Mouse (Mus musculus) testis, postnatal 10 days (tissue): Measurements from ENCODE around the gene Olfr885.

Source experiments
- DNase-seq: peaks from one replicate; pipeline ENCODE4 v3.0.0; 2021; ENCODE audit warnings: low spot score

Gene Olfr885

DNA sequence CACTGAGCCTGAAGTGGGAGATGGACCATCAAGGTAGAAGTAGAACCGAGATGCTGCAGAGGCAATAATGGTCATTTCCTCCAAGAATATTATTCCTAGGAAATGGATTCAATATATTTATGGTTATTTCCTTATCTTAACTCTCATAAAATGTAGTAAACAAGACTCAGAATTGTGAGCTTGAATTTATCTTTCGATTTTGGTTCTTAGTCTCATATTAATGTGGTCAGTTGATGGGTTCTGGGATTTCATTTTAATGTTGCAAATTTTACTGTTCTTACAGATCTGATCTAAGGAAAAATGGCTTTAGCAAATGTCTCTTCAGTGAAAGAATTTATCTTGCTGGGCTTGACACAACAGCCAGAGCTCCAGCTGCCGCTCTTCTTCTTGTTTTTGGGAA is at the start of gene Olfr885:
Gene Olfr885, plus strand, starts transcription at position 301 of the 400 bp plus-strand sequence.
- DNase-seq = no peak

- DNase-seq = no peak
Measured at GRCm38 (mm10) chr9:38025508-38025907, 35.6 kb upstream of the Olfr885 start, which contains the start of gene Olfr883. Gene Olfr883, plus strand, starts transcription at chr9:38025808.

DNA sequence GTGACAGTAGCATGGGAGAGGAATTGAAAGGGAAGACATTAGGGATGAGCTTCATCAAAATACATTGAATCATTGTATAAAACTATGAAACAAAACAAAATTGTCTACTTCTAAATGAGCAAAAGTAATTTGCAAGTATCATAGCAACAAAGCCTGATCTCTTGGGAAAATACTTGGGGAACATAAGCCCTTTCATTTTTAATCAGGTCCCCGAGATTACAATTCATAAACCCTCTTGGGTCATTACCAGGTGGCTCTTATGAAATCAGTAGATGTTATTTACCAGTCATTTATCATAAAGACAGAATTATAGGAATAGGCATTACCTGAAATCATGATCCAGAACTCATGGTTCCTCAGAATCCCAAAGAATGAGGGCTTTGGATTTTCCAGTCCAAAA is 14.9 kb upstream of the Olfr885 start, which contains the start of gene Olfr884:
Gene Olfr884, plus strand, starts transcription at position 301 of the 400 bp plus-strand sequence.
- no peak for DNase-seq

DNA sequence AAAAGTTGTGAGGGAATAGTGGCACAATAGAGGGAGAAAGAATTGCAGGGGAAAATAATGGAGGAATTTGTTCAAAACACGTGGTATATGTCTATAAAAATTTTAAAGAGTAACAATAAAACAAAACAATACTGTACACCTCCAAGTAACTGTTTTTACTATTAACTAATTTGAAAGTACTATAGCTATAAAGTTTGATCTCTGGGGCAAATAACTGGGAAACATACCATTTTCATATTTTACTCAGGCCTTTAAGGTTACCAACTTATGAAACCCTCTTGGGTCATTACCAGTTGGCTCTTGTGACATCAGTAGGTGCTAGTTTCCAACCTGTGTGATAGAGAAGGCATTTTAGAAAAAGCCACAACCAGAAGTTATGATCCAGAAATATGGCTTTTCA is 22.6 kb downstream of the Olfr885 start, which contains the start of gene Olfr887:
Gene Olfr887, plus strand, starts transcription at position 301 of the 400 bp plus-strand sequence.
- DNase-seq = no peak

DNA sequence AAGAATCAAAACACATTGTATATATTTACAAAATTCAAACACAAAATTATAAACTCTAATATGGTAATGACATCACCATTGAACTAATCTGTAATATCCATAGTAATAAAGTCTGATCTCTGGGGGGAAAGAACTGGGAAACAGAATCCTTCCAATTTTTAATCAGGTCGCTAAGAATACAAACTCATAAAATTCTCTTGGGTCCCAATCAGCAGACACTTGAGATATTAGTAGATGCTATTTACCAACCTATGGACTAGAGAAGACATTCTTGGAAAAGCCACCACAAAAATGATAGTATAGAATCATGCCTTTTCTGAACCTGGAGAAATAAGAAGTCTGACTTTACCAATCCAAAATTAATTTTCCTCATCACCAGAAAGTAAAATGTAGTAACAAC is 46.7 kb downstream of the Olfr885 start, which contains the start of gene Olfr888:
Gene Olfr888, plus strand, starts transcription at position 301 of the 400 bp plus-strand sequence.
- DNase-seq = no peak
